Mouse (Mus musculus): Measurements from ENCODE around the gene Calcb. TPM values are rescaled to one million over a fixed set of nuclear protein-coding genes. Genes with fewer than 3 reads are reported as not detected.
A peak's percentile ranks its signal among the peaks of the same experiment; 100 is the strongest.

Gene Calcb
- 12.9 and 15.7 TPM in 2 replicates for polyA plus RNA-seq (2015; fragmentation: Nextera tagmentation; extraction: Ambion mirVana)

- H3K4me2 ChIP-seq (replicated peaks; ENCODE audit: low read depth), result peak within 1 kb of the TSS; percentile 32
- H3K4me1 ChIP-seq (replicated peaks; ENCODE audit: control insufficient read depth, insufficient read depth, low read length), result no peaks in the 10 kb centered on the region
- H3K36me3 ChIP-seq (ENCODE audit: control insufficient read depth, insufficient read depth), result no peaks in the 10 kb centered on the region
- H3K9me3 ChIP-seq (ENCODE audit: control insufficient read depth), result no peaks in the 10 kb centered on the region
- no peak for ATAC-seq
- no peak within 1 kb of the TSS for H3K27ac ChIP-seq (ENCODE audit: low read depth, low read length)
- H3K27me3 ChIP-seq (replicated peaks; ENCODE audit: control insufficient read depth, insufficient read depth, low read length), result peaks cover 32% of the 10 kb centered on the region
- H3K4me3 ChIP-seq (ENCODE audit: low read depth, low read length), result peak within 1 kb of the TSS; percentile 11; the same call in 1 of the 2 replicates
- 7% methylated on average over 11 of the region's 11 CpGs for WGBS
- H3K9ac ChIP-seq (ENCODE audit: low read depth, low read length), result no peak within 1 kb of the TSS
- TF ChIP-seq CTCF (IDR thresholded peaks at IDR 0.05; ENCODE audit: low read depth), result no peak
These were observed at the start of gene Calcb for GRCm38 (mm10) chr7:114718300-114718699. TSS of gene Calcb (plus strand) at chr7:114718643.

- WGBS, result 65% methylated on average over 1 of the region's 1 CpGs
These were observed 47.0 kb upstream of the Calcb start for GRCm38 (mm10) chr7:114671405-114671804.

GRCm38 (mm10) chr7:114672697-114673096 lies 45.7 kb upstream of the Calcb start:
- no peak for ATAC-seq
- Histone ChIP-seq H3K9ac (ENCODE audit: low read depth, low read length) (no peak overlapping the region), H3K36me3 (ENCODE audit: control insufficient read depth, insufficient read depth) (no peaks in the 10 kb centered on the region), H3K4me3 (ENCODE audit: low read depth, low read length) (no peak overlapping the region), H3K4me1 (replicated peaks; ENCODE audit: control insufficient read depth, insufficient read depth, low read length) (no peaks in the 10 kb centered on the region), H3K27ac (ENCODE audit: low read depth, low read length) (no peak overlapping the region), H3K27me3 (replicated peaks; ENCODE audit: control insufficient read depth, insufficient read depth, low read length) (no peaks in the 10 kb centered on the region), H3K4me2 (replicated peaks; ENCODE audit: low read depth) (no peak overlapping the region), H3K9me3 (ENCODE audit: control insufficient read depth) (no peaks in the 10 kb centered on the region)
- peak; percentile 71 for TF ChIP-seq CTCF (IDR thresholded peaks at IDR 0.05; ENCODE audit: low read depth)
- WGBS, result 28% methylated on average over 2 of the region's 2 CpGs

More at GRCm38 (mm10) chr7:114671405-114671804, 47.0 kb upstream of the Calcb start:
- Histone ChIP-seq H3K27ac (ENCODE audit: low read depth, low read length) (no peak overlapping the region), H3K9ac (ENCODE audit: low read depth, low read length) (no peak overlapping the region), H3K4me2 (replicated peaks; ENCODE audit: low read depth) (no peak overlapping the region), H3K4me1 (replicated peaks; ENCODE audit: control insufficient read depth, insufficient read depth, low read length) (no peaks in the 10 kb centered on the region), H3K4me3 (ENCODE audit: low read depth, low read length) (no peak overlapping the region), H3K27me3 (replicated peaks; ENCODE audit: control insufficient read depth, insufficient read depth, low read length) (no peaks in the 10 kb centered on the region), H3K9me3 (ENCODE audit: control insufficient read depth) (no peaks in the 10 kb centered on the region), H3K36me3 (ENCODE audit: control insufficient read depth, insufficient read depth) (no peaks in the 10 kb centered on the region)
- no peak for TF ChIP-seq CTCF (IDR thresholded peaks at IDR 0.05; ENCODE audit: low read depth)
- ATAC-seq, result no peak

- Histone ChIP-seq H3K27ac (ENCODE audit: low read depth, low read length) (no peak overlapping the region), H3K4me2 (replicated peaks; ENCODE audit: low read depth) (no peak overlapping the region), H3K36me3 (ENCODE audit: control insufficient read depth, insufficient read depth) (no peaks in the 10 kb centered on the region), H3K4me1 (replicated peaks; ENCODE audit: control insufficient read depth, insufficient read depth, low read length) (no peaks in the 10 kb centered on the region), H3K9me3 (ENCODE audit: control insufficient read depth) (no peaks in the 10 kb centered on the region), H3K4me3 (ENCODE audit: low read depth, low read length) (no peak overlapping the region), H3K9ac (ENCODE audit: low read depth, low read length) (no peak overlapping the region), H3K27me3 (replicated peaks; ENCODE audit: control insufficient read depth, insufficient read depth, low read length) (no peaks in the 10 kb centered on the region)
- TF ChIP-seq CTCF (IDR thresholded peaks at IDR 0.05; ENCODE audit: low read depth), result peak; percentile 59
- ATAC-seq, result no peak
These were observed 26.1 kb upstream of the Calcb start for GRCm38 (mm10) chr7:114692339-114692738.

GRCm38 (mm10) chr7:114700871-114701270 lies 17.6 kb upstream of the Calcb start:
- Histone ChIP-seq H3K4me3 (ENCODE audit: low read depth, low read length) (no peak overlapping the region), H3K27me3 (replicated peaks; ENCODE audit: control insufficient read depth, insufficient read depth, low read length) (no peaks in the 10 kb centered on the region), H3K36me3 (ENCODE audit: control insufficient read depth, insufficient read depth) (no peaks in the 10 kb centered on the region), H3K9ac (ENCODE audit: low read depth, low read length) (no peak overlapping the region), H3K9me3 (ENCODE audit: control insufficient read depth) (no peaks in the 10 kb centered on the region), H3K4me2 (replicated peaks; ENCODE audit: low read depth) (no peak overlapping the region), H3K27ac (ENCODE audit: low read depth, low read length) (no peak overlapping the region), H3K4me1 (replicated peaks; ENCODE audit: control insufficient read depth, insufficient read depth, low read length) (no peaks in the 10 kb centered on the region)
- no peak for TF ChIP-seq CTCF (IDR thresholded peaks at IDR 0.05; ENCODE audit: low read depth)
- WGBS, result 10% methylated on average over 2 of the region's 2 CpGs
- ATAC-seq, result no peak

- no peaks in the 10 kb centered on the region for H3K4me1 ChIP-seq (replicated peaks; ENCODE audit: control insufficient read depth, insufficient read depth, low read length)
- ATAC-seq, result no peak
- no peak overlapping the region for H3K27ac ChIP-seq (ENCODE audit: low read depth, low read length)
- TF ChIP-seq CTCF (IDR thresholded peaks at IDR 0.05; ENCODE audit: low read depth), result no peak
- no peaks in the 10 kb centered on the region for H3K36me3 ChIP-seq (ENCODE audit: control insufficient read depth, insufficient read depth)
- WGBS, result 60% methylated on average over 4 of the region's 4 CpGs
- no peaks in the 10 kb centered on the region for H3K9me3 ChIP-seq (ENCODE audit: control insufficient read depth)
- H3K9ac ChIP-seq (ENCODE audit: low read depth, low read length), result no peak overlapping the region
- no peak overlapping the region for H3K4me3 ChIP-seq (ENCODE audit: low read depth, low read length)
- no peak overlapping the region for H3K4me2 ChIP-seq (replicated peaks; ENCODE audit: low read depth)
- no peaks in the 10 kb centered on the region for H3K27me3 ChIP-seq (replicated peaks; ENCODE audit: control insufficient read depth, insufficient read depth, low read length)
These were observed 11.7 kb upstream of the Calcb start for GRCm38 (mm10) chr7:114706716-114707115.

GRCm38 (mm10) chr7:114707398-114707797 lies 11.0 kb upstream of the Calcb start:
- no peak for TF ChIP-seq CTCF (IDR thresholded peaks at IDR 0.05; ENCODE audit: low read depth)
- Histone ChIP-seq H3K4me1 (replicated peaks; ENCODE audit: control insufficient read depth, insufficient read depth, low read length) (no peaks in the 10 kb centered on the region), H3K9ac (ENCODE audit: low read depth, low read length) (no peak overlapping the region), H3K4me3 (ENCODE audit: low read depth, low read length) (no peak overlapping the region), H3K27me3 (replicated peaks; ENCODE audit: control insufficient read depth, insufficient read depth, low read length) (no peaks in the 10 kb centered on the region), H3K36me3 (ENCODE audit: control insufficient read depth, insufficient read depth) (no peaks in the 10 kb centered on the region), H3K4me2 (replicated peaks; ENCODE audit: low read depth) (no peak overlapping the region), H3K27ac (ENCODE audit: low read depth, low read length) (no peak overlapping the region), H3K9me3 (ENCODE audit: control insufficient read depth) (no peaks in the 10 kb centered on the region)
- no peak for ATAC-seq
- 68% methylated on average over 1 of the region's 1 CpGs for WGBS

Measured in intestine, postnatal 0 days (tissue).